ENCODE assay signal across 15 mouse cellular contexts in the genomic region with DNA sequence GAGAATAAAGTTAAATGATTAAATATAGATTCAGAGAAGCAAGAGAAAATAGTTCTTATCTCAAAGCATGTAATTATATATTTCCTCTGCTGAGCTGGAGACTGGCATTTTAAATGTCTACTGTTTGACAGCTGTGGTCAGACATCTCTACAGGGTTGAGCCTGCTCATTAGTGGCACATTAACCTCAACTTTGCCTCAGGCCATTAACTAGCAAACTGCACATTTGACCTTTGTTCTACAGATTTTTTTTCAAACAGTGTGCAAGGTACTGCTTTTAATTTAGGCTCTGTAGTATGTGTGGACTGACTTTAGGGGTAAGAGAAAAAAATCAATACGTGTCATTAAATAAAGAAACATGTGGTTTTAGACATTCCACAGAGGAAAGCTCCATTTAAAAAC.
DNase-seq lines count a peak whose midpoint lies in the region; ATAC-seq and TF ChIP-seq lines count a peak whose summit lies in the region.
"Had no signal": no experiment of that assay in that cellular context is flagged by ENCODE, and none has a peak within 500 bp of the region (broad histone marks: within the 10 kb centered on the region; RNA-seq: fewer than 3 reads in every experiment).

No protein-coding gene starts in this region.

- no peaks in the 10 kb centered on the region for H3K36me3 ChIP-seq in forebrain, embryonic 12.5 days (replicated peaks)
- no peaks in the 10 kb centered on the region for H3K36me3 ChIP-seq in forebrain, embryonic 14.5 days (ENCODE audit: control insufficient read depth, insufficient read depth, low read length)
- H3K36me3 ChIP-seq in intestine, postnatal 0 days (ENCODE audit: control insufficient read depth, insufficient read depth) = no peaks in the 10 kb centered on the region
- H3K36me3 ChIP-seq: embryonic facial prominence, embryonic 13.5 days had no signal

- no peak for DNase-seq in forebrain, embryonic 14.5 days (ENCODE audit: low spot score)
- peak; percentile 9 for DNase-seq in Muller cell, postnatal 12 days (ENCODE audit: inconsistent ontology term)
- peak; percentile 70 for DNase-seq in kidney, adult 11 months
- DNase-seq in kidney, postnatal 36 days = peak; percentile 36 to 81
- no peak for DNase-seq in heart, postnatal 36 days
- DNase-seq: cerebellum, adult 8-10 months; forebrain, postnatal 0 days; heart, postnatal 14 days; spleen, adult 18-20 months had no signal

- H3K4me2 ChIP-seq in forebrain, embryonic 12.5 days = no peak overlapping the region
- no peak overlapping the region for H3K4me2 ChIP-seq in forebrain, embryonic 14.5 days (ENCODE audit: low read length)
- H3K4me2 ChIP-seq in intestine, postnatal 0 days (replicated peaks; ENCODE audit: low read depth) = no peak overlapping the region
- H3K4me2 ChIP-seq: embryonic facial prominence, embryonic 13.5 days had no signal

- no peak overlapping the region for H3K9ac ChIP-seq in forebrain, embryonic 12.5 days
- H3K9ac ChIP-seq in forebrain, embryonic 14.5 days (ENCODE audit: low read length) = no peak overlapping the region
- no peak overlapping the region for H3K9ac ChIP-seq in intestine, postnatal 0 days (ENCODE audit: low read depth, low read length)
- H3K9ac ChIP-seq: embryonic facial prominence, embryonic 13.5 days; forebrain, postnatal 0 days had no signal

- H3K4me1 ChIP-seq in forebrain, embryonic 12.5 days = no peaks in the 10 kb centered on the region
- H3K4me1 ChIP-seq in forebrain, embryonic 14.5 days (ENCODE audit: control insufficient read depth, insufficient read depth, low read length) = no peaks in the 10 kb centered on the region
- no peaks in the 10 kb centered on the region for H3K4me1 ChIP-seq in intestine, postnatal 0 days (replicated peaks; ENCODE audit: control insufficient read depth, insufficient read depth, low read length)
- H3K4me1 ChIP-seq: embryonic facial prominence, embryonic 13.5 days had no signal

- 57% methylated on average over 1 of the region's 1 CpGs for WGBS in forebrain, embryonic 12.5 days
- 54% methylated on average over 1 of the region's 1 CpGs for WGBS in forebrain, embryonic 14.5 days
- WGBS in intestine, postnatal 0 days = 78% methylated on average over 1 of the region's 1 CpGs

- H3K27me3 ChIP-seq in forebrain, embryonic 12.5 days = no peaks in the 10 kb centered on the region
- no peaks in the 10 kb centered on the region for H3K27me3 ChIP-seq in forebrain, embryonic 14.5 days (replicated peaks; ENCODE audit: control insufficient read depth, insufficient read depth, low read length)
- H3K27me3 ChIP-seq in intestine, postnatal 0 days (replicated peaks; ENCODE audit: control insufficient read depth, insufficient read depth, low read length) = no peaks in the 10 kb centered on the region
- H3K27me3 ChIP-seq: embryonic facial prominence, embryonic 13.5 days had no signal

- intact Hi-C loops in heart, postnatal 36 days (cut with DNase I) = no loop called here

- ATAC-seq in forebrain, embryonic 12.5 days (ENCODE audit: low FRiP score) = peak; percentile 63
- no peak for ATAC-seq in forebrain, embryonic 14.5 days
- ATAC-seq in intestine, postnatal 0 days = no peak
- ATAC-seq in activated CD4-positive, CD25-positive, alpha-beta regulatory T cell, adult 4 months = no peak
- ATAC-seq: forebrain, postnatal 0 days; lung, postnatal 0 days had no signal

- no peak for TF ChIP-seq CTCF in intestine, postnatal 0 days (IDR thresholded peaks at IDR 0.05; ENCODE audit: low read depth)

- H3K9me3 ChIP-seq in forebrain, embryonic 12.5 days = no peaks in the 10 kb centered on the region
- H3K9me3 ChIP-seq in forebrain, embryonic 14.5 days (replicated peaks; ENCODE audit: control insufficient read depth, low read length) = no peaks in the 10 kb centered on the region
- H3K9me3 ChIP-seq in intestine, postnatal 0 days (ENCODE audit: control insufficient read depth) = no peaks in the 10 kb centered on the region
- H3K9me3 ChIP-seq: embryonic facial prominence, embryonic 13.5 days had no signal

- no peak overlapping the region for H3K27ac ChIP-seq in forebrain, embryonic 12.5 days
- no peak overlapping the region for H3K27ac ChIP-seq in forebrain, embryonic 14.5 days (ENCODE audit: low read depth, low read length)
- H3K27ac ChIP-seq in intestine, postnatal 0 days (ENCODE audit: low read depth, low read length) = no peak overlapping the region
- H3K27ac ChIP-seq: embryonic facial prominence, embryonic 13.5 days; layer of hippocampus, adult 2 months had no signal

- no peak overlapping the region for H3K4me3 ChIP-seq in forebrain, embryonic 12.5 days (replicated peaks)
- H3K4me3 ChIP-seq in forebrain, embryonic 14.5 days (ENCODE audit: low read depth, low read length) = no peak overlapping the region
- no peak overlapping the region for H3K4me3 ChIP-seq in intestine, postnatal 0 days (ENCODE audit: low read depth, low read length)
- H3K4me3 ChIP-seq: embryonic facial prominence, embryonic 13.5 days; layer of hippocampus, adult 2 months had no signal

Comparison
In these comparisons a context has a peak if more than half of its experiments do, and no peak if none do; other contexts are left out.
1. DNase-seq: peak in Muller cell, postnatal 12 days (single experiment), kidney, adult 11 months (single experiment) and kidney, postnatal 36 days (2 of 2); none in forebrain, embryonic 14.5 days (single experiment) and heart, postnatal 36 days (0 of 2).